Mouse (Mus musculus): Measurements from ENCODE around the gene Igsf9.

The Igsf9 gene

GRCm38 (mm10) chr1:172518013-172518412 lies 36.4 kb downstream of the Igsf9 start:
- DNase-seq (ENCODE audit: low spot score), result no peak

DNA sequence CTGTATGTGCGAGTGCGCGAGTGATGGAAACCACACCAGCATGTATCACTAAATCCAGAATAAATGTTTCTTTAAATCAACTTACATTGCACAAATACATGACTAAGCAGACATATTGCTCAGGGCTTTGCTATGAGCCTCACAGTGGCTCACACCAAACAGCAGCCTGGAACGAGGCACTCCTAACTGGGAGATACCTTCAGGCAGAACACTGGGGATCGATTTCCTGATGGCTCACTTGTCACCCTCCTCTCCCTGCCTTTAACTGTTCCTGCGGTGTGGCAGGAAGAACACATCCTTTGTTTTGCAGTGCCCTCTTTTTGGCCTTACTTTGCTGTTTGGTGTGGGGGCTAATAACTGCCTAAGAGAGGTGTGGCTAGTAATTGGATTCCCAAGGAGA lies 38.1 kb downstream of the Igsf9 start:
- no peak for DNase-seq (ENCODE audit: low spot score)

GRCm38 (mm10) chr1:172520576-172521440 lies 39.2 kb downstream of the Igsf9 start, which contains the start of gene Cfap45:
Gene Cfap45 (plus strand): TSS chr1:172520801.
- peak; percentile 36 for DNase-seq (ENCODE audit: low spot score)

DNA sequence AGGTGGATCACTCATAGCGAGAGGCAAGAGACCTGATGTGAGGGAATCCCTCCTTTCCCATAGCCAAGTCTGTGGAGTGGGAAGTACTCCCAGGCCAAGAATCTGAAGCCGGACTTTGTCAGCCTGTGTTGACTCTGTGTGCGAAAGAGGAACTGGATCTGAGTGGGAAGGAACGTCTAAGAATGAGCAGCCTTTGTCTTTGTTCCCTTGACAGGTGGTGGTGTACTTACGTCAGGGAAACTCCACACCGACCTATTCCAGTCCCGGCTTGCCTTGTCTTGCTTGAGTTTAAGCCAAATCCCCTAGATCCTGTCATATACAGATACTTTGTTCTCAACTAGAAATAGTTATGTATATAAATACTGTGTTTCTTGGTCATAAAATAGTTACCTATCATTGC lies 40.9 kb downstream of the Igsf9 start:
- DNase-seq (ENCODE audit: low spot score), result no peak

DNA sequence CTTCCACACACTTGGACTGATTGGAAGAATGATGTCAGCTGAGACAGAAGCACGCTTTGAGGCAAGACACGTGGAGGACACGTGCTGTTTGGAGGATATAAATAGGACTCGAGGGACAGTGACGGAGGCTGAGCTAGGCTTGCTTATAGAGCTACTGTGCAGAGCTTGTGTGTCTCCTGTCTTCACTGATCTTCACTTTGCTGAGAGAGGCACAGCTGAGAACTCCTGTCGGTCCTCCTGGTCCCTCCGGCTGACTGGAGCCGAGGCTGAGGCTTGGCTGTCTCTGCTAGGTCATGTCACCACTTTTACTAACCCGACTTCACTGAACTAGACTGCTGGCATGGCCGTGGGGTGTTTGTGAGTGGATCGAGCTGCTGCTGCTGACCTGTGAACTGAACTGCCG lies 42.1 kb downstream of the Igsf9 start:
- DNase-seq (ENCODE audit: low spot score), result no peak

DNA sequence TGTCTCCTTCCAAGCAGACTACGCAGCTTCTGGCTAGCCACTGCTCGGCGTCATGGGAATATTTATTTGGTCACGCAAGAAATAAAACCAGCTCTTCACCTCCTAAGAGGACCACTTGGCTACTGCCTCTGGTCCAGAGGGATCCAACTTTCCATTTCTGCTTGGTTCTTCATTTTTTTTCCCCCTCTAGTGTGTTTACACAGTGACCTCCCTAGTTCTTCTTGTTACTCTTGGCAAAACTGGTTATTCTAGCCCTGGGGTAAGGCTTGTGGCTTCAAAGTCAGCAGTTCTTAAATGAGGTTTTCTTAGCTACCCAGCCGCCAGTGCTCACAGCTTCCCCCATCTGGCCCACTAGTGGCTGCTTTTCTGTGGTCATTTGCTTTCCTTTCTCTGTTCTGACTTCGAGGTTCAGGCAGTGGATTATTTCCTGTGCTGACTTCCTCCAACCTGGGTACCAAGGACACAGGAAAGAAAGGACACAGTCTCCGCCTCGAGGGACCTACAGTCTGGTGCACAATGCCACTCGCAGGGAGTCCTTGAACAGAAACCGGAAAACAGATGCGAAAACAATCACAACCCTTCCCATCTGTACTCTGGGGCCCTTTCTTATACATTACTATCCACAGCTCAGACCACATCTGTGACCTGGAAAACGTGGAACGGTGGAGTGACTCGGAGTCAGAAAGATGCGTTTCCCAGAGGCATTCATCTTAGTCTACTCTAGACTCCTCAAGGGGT lies 43.6 kb downstream of the Igsf9 start:
- DNase-seq (ENCODE audit: low spot score), result no peak

- no peak for DNase-seq (ENCODE audit: low spot score)
Measured at GRCm38 (mm10) chr1:172525971-172526370, 44.4 kb downstream of the Igsf9 start.

GRCm38 (mm10) chr1:172526380-172527081 lies 44.9 kb downstream of the Igsf9 start:
- no peak for DNase-seq (ENCODE audit: low spot score)

GRCm38 (mm10) chr1:172527431-172527830 lies 45.8 kb downstream of the Igsf9 start:
- no peak for DNase-seq (ENCODE audit: low spot score)

DNA sequence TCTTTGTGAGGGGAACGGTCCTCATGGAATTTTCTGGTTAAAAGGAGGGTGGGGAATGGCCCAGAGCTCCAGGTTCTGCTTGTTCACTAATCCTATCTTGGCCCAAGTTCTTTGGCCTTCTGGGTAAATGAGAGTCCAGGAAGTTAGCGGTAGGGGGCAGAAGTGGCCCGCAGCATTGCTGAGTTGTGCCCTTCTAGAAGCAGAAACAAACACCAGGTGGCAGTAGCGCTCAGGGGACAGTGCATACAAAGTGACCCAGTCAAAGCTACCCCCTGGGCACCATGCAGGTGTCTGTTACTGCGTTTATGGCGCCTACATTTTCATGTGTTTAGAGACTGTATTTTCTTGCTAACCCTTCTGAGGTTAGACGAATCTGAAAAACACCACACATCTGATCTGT lies 47.1 kb downstream of the Igsf9 start:
- DNase-seq (ENCODE audit: low spot score), result peak; percentile 70

DNA sequence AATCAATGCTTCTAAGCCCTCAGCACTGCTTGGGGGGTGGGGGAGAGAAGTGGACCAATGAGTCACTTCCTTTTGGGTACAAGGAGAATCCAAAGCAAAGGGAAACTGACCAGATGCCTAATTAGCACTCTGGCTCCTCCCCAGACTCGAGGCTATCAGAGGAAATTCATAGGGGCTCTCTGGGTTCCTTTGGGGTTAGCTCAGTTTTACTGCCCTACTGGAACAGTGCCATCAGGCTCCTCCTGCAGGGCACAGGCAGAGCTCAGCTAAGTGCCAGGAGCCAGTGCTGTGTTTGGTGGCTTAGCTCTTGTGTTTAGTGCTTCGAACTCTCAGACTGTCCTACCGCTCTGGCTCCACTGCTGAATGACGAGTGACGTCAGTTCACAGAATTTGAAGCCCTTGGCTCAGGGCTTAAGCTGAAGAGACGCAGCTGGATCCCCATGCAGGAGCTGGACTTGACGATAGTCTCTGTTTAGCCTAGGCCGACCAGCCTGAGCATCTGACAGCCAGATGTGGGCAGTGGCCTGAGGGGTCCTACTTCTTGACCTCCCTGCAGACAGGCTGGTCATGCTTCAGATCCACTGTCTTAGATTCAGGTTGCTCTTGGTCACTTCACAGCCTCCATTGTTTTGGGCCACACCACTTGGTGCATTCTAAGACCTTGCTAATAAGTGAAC lies 49.1 kb downstream of the Igsf9 start:
- no peak for DNase-seq (ENCODE audit: low spot score)

- no peak for DNase-seq (ENCODE audit: low spot score)
Measured at GRCm38 (mm10) chr1:172532551-172532950, 51.0 kb downstream of the Igsf9 start.

DNA sequence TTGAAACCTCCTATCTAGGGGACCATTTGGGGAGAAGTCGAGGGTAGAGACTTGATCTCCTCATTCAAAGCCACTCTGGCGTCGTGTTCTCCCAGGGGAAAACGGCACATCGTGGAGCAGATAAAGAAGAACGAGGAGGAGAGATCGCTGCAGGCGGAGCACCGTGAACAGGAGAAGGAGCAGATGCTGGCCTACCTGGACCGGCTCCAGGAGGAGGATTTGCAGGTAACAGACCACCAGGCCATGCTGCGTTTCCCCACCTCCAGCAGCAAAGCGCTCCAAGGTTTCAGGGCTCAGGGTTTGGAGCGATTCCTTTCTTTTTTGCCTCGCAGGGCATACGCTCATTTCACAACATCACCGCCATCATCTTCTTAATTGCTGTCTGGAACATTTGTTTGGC lies 53.5 kb downstream of the Igsf9 start:
- DNase-seq (ENCODE audit: low spot score), result no peak

DNA sequence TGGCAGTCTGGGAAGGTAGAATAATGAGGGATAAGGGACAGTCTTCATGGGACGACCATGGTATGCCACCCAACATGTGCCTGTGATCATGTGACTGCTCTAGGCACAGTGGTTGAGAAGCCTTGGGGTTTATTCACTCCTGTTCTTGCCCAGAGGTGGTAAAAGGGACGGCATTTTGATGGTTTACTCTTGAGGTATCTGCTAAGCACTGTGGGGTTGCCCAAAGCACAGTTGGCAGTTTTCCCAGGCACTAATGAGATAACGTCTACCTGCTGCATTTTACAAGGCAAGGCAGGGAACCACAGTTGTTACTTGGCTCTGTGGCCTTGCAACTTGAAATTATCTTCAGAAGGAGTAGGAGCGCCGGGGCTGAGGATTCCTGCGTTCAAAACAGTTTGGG lies 58.2 kb downstream of the Igsf9 start:
- no peak for DNase-seq (ENCODE audit: low spot score)

DNA sequence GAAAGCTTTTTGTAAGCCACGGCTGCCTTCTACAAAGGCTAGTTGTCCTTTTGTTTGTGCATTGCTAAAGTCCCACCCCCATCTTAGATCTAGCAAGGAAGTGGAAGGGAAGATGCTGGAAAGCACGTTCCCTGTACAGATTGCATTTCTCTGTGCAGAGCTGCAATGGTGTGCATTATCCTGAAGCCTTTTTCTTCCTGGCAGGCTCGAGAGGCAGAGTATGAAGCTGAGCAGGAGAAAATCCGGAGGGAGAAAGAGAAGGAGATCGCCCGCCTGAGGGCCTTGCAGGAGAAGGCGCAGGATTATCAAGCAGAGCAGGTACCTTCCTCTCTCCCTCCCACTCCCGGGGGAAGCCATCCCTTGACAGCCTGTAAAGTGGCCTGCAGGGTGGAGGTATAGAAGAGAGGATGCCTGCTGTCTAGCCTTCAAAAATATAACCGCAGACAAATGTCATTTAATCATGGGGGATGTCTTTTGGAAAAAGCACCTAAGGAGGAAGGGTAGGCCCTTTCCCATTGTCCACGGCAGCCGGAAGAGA lies 58.8 kb downstream of the Igsf9 start:
- no peak for DNase-seq (ENCODE audit: low spot score)

DNA sequence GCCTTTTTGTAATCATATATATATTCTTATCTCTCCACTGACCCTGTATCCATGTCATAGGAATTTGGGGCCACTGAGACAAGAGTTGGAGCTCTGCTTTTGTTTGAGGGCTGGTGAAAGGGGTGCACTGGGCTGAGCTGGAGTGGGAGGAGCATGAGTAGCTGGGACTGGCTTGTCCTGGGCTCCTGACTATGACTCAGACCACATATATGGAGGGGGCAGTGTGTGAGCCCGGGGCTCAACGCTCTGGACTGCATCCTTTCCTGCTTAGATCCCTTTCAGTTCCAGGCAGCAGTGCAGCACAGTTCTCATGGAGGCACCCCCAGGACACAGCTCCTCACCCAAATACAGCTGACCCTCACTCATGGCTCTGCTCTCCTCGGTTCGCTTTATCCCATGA lies 64.5 kb downstream of the Igsf9 start:
- DNase-seq (ENCODE audit: low spot score), result no peak

Data from ovary, postnatal 10 days (tissue).